Mouse (Mus musculus) liver, embryonic 11.5 days (tissue): ENCODE results near the gene Ppid. TPM values are rescaled to one million over a fixed set of nuclear protein-coding genes. Genes with fewer than 3 reads are reported as not detected.

ENCODE experiments used
- ATAC-seq: fragments of 200-750 bp; cut with Nextera tagmentation; replicated peaks from 2 replicates; pipeline ENCODE4 v1.8.0; 2017; ENCODE audit warnings: moderate number of reproducible peaks, mild to moderate bottlenecking, moderate TSS enrichment, moderate library complexity; ENCODE audit not compliant: low FRiP score
- DNase-seq: peaks from one replicate; pipeline ENCODE4 v3.0.0-alpha.2; 2017; ENCODE audit warnings: low spot score
- H3K27ac ChIP-seq: fragments of 300-500 bp; sonication (generic); 2 replicates; pipeline ENCODE4 v1.5.1; 2014; ENCODE audit warnings: mild to moderate bottlenecking, low read depth, low read length, control low read depth
- H3K27me3 ChIP-seq: fragments of 300-500 bp; sonication (generic); replicated peaks from 2 replicates; pipeline ENCODE4 v1.6.1; 2014; ENCODE audit warnings: low read length, mixed read lengths; ENCODE audit not compliant: control insufficient read depth, insufficient read depth
- H3K36me3 ChIP-seq: fragments of 300-500 bp; sonication (generic); 2 replicates; pipeline ENCODE4 v1.6.1; 2014; ENCODE audit warnings: mild to moderate bottlenecking, low read length, moderate library complexity, mixed read lengths; ENCODE audit not compliant: control insufficient read depth, insufficient read depth
- H3K4me1 ChIP-seq: fragments of 300-500 bp; sonication (generic); replicated peaks from 2 replicates; pipeline ENCODE4 v1.6.1; 2014; ENCODE audit warnings: low read length, mixed read lengths; ENCODE audit not compliant: control insufficient read depth, insufficient read depth
- H3K4me2 ChIP-seq: fragments of 300-500 bp; sonication (generic); 2 replicates; pipeline ENCODE4 v1.6.1; 2014; ENCODE audit warnings: mild to moderate bottlenecking, control low read depth, moderate library complexity
- H3K4me3 ChIP-seq: fragments of 300-500 bp; sonication (generic); 2 replicates; pipeline ENCODE4 v1.5.1; 2014; ENCODE audit warnings: low read depth, low read length, control low read depth
- H3K9ac ChIP-seq: fragments of 300-500 bp; sonication (generic); 2 replicates; pipeline ENCODE4 v1.6.1; 2014; ENCODE audit warnings: low read depth, low read length, control low read depth
- H3K9me3 ChIP-seq: fragments of 300-500 bp; sonication (generic); 2 replicates; pipeline ENCODE4 v1.6.1; 2016; ENCODE audit warnings: low read length, inconsistent platforms, mixed read lengths; ENCODE audit not compliant: control insufficient read depth
- WGBS: fragments of 180-500 bp; shearing (Covaris S2); extraction: QIAGEN DNeasy Blood & Tissue Kit; methylation state at CpG from one replicate; pipeline ENCODE4 v1.1.7; 2014; 5-methylcytosine and 5-hydroxymethylcytosine counted together
- polyA plus RNA-seq: library from polyadenylated mRNA; unstranded; fragments of >200 nt; fragmentation: Nextera tagmentation; extraction: Ambion mirVana; gene quantifications from 2 replicates; pipeline ENCODE4 v1.2.1, GENCODE M21; 2014

The Ppid gene
- polyA plus RNA-seq, 1 experiment from 2014 or later: 325 TPM

DNA sequence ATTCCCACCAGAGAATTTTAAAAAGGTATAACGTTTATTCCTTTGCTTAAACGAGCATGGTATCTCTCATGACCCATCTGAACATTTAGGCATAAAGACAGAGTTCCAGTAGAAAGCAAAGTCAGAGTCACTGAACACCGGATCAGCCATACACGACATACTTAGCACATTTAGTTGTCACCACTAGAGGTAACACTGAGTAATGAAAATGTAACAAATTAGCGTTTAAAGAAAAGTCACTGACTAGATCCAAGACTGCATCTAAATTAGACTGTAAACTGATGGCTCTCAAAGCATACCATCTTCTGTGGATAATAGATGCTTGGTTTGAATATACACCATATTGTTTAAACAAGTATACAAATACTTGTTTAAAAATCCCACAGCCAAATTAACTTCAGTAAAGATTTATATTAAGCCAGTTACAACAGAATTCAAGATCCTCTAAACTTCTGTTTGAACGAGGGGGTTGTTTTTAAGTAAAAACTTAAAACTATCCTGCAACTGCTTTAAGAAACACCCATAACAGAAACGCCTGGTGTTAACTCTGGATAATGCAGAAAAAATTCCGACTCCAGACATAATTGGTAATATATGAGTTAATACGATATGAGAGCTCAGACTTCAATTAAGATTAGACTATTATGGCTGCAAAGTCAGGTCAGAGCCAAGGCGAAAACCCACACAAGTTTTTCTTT lies 36.5 kb downstream of the Ppid start:
- Histone ChIP-seq H3K9ac (no peak overlapping the region; the same call in 1 of the 2 replicates), H3K36me3 (peaks cover 3% of the 10 kb centered on the region; the same call in 1 of the 2 replicates), H3K4me3 (peak overlapping the region; percentile 80), H3K27me3 (no peaks in the 10 kb centered on the region), H3K27ac (no peak overlapping the region), H3K9me3 (no peaks in the 10 kb centered on the region), H3K4me1 (peaks cover 5% of the 10 kb centered on the region; the same call in 1 of the 2 replicates), H3K4me2 (peak overlapping the region; percentile 58)
- DNase-seq: no peak
- no peak for ATAC-seq
- WGBS: 27% methylated on average over 10 of the region's 10 CpGs

DNA sequence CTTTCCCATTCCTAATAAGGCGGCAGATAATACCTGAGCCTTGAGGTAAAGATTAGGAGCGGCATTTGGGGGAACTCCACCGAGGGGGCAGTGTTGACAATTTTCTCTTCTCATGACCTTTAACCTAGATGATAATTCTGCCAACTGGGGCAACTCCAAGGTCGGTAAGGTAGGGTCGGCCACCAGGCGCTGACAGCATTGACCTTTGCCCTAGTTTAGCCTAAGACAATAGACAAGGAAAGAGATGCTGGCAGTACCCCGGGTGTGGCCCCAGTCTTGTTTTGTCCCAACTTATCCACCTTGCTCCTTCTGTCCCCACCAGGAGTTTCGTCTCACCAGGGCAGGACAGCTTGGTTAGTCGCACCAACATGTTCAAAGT lies 37.0 kb downstream of the Ppid start:
- Histone ChIP-seq H3K27ac (peak overlapping the region; percentile 60), H3K4me2 (peak overlapping the region; percentile 58), H3K9me3 (no peaks in the 10 kb centered on the region), H3K27me3 (no peaks in the 10 kb centered on the region), H3K4me3 (peak overlapping the region; percentile 80), H3K9ac (peak overlapping the region; percentile 65), H3K4me1 (peaks cover 5% of the 10 kb centered on the region; the same call in 1 of the 2 replicates), H3K36me3 (peaks cover 7% of the 10 kb centered on the region; the same call in 1 of the 2 replicates)
- ATAC-seq (no peak; the same call in 1 of the 2 replicates), DNase-seq (no peak)
- WGBS: 1% methylated on average over 9 of the region's 9 CpGs

DNA sequence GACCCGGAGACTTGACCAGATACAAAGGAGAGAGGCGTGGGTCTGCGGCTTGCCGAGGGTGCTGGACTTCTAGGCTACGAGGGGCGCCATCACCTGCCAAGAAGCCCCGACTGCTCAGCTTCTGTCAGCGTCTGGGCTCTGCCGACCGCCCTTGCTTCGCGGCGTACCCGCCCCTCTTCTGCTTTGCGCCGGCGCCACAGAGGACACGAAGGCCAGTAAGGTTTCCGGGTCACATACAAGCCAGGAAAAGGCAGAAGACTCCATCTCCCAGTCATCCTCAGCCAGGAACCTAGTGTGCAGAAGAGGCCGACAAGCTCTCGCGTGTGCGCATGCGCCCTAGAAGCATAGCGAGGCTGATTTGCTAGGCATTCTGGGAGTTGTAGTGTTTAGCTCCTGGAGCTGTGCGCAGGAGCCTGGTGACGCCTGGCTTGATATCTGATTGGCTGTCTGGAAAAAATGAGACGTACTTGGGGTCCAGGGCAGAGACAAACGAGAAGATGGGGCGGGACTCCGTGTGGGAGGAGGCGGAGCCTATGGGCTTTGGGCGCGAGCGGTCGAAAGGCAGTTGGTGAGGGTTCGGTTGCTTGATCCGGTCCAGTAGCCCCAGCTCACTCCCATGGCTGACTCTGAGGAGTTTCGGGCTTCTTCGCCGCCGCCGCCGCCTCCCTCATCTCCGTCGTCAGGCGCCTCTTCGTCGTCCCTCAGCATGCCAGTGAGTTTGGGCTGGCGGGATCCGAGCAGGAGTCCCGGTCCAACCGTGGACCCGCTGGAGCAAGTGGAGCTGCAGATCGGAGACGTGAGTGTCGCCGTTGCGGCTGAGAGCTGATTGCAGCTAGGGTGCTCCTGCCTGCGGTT lies 37.6 kb downstream of the Ppid start, which contains the start of gene 4930579G24Rik:
Gene 4930579G24Rik, plus strand, starts transcription at position 519 of the 855 bp plus-strand sequence.
- Histone ChIP-seq H3K27me3 (no peaks in the 10 kb centered on the region), H3K4me2 (peak within 1 kb of the TSS; percentile 83), H3K9ac (peak within 1 kb of the TSS; percentile 86), H3K4me1 (peaks cover 5% of the 10 kb centered on the region; the same call in 1 of the 2 replicates), H3K9me3 (no peaks in the 10 kb centered on the region; the same call in 1 of the 2 replicates), H3K27ac (peak within 1 kb of the TSS; percentile 67), H3K4me3 (peak within 1 kb of the TSS; percentile 80), H3K36me3 (peaks cover 9% of the 10 kb centered on the region)
- WGBS: under 1% methylated on average over 59 of the region's 60 CpGs
- ATAC-seq (peak; percentile 98), DNase-seq (peak; percentile 88)

DNA sequence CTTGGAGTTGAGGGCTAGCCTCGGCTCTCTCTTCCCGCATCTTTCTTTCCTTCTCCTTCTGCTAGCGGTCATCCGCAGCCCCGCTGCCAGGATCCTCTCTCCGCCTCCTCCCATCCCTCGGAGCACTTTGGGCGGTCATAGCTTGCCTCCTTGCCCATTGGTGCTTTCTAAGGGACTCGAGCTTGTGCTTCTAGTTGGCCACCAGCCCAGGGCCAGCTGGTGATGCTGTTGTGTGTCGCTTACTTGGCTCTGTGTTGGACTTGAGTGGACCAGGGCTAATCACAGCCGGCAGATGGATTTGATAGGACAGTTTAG lies 38.2 kb downstream of the Ppid start, which contains the start of gene Etfdh:
Gene Etfdh, minus strand, starts transcription at position 85 of the 315 bp plus-strand sequence.
- Histone ChIP-seq H3K4me2 (peak within 1 kb of the TSS; percentile 83), H3K27ac (peak within 1 kb of the TSS; percentile 67), H3K27me3 (no peaks in the 10 kb centered on the region), H3K9me3 (no peaks in the 10 kb centered on the region; the same call in 1 of the 2 replicates), H3K4me3 (peak within 1 kb of the TSS; percentile 80), H3K36me3 (peaks cover 11% of the 10 kb centered on the region), H3K9ac (peak within 1 kb of the TSS; percentile 86), H3K4me1 (peaks cover 5% of the 10 kb centered on the region; the same call in 1 of the 2 replicates)
- 2% methylated on average over 11 of the region's 11 CpGs for WGBS
- peak; percentile 24 for ATAC-seq
- DNase-seq: peak; percentile 61

DNA sequence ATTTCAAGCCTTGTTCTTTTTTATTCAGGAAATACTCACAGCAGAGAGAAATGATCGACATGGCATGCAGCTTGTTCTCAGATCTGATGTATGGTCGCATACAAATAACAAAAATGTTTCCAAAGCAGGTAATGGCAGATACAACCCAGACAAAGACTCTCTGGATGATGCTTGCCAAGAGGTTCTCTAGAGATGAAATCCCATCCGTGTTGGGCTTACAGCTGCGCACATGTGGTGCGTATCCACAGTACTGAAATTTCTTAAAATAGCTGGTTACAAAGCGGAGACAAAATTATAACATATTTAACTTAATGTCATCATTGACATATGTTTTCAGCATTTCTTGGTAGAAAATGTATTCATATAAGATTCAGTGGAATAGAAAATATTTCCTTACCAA lies 61.0 kb downstream of the Ppid start:
- Histone ChIP-seq H3K27ac (no peak overlapping the region), H3K9ac (no peak overlapping the region), H3K9me3 (no peaks in the 10 kb centered on the region), H3K4me3 (no peak overlapping the region), H3K4me2 (no peak overlapping the region), H3K27me3 (no peaks in the 10 kb centered on the region), H3K4me1 (no peaks in the 10 kb centered on the region), H3K36me3 (no peaks in the 10 kb centered on the region)
- DNase-seq (no peak), ATAC-seq (no peak)
- 83% methylated on average over 6 of the region's 6 CpGs for WGBS

Other genes with a start within 250 kb of the Ppid start
- 7.5 and 9.7 TPM in 2 replicates for gene Fnip2, start 23.5 kb upstream of the Ppid start, polyA plus RNA-seq
- gene 4930579G24Rik, start 37.7 kb downstream of the Ppid start, polyA plus RNA-seq: 29.0 and 30.3 TPM in 2 replicates
- 48.8 and 54.5 TPM in 2 replicates for gene Etfdh, start 38.2 kb downstream of the Ppid start, polyA plus RNA-seq
- gene Rxfp1, start 146.5 kb downstream of the Ppid start, polyA plus RNA-seq: 0.14 and 0.29 TPM in 2 replicates